Mouse (Mus musculus): ENCODE measurements around the gene H3f3b.

- TF ChIP-seq CTCF (IDR thresholded peaks at IDR 0.05; ENCODE audit: control insufficient read depth, insufficient read depth, insufficient read length) (peak; percentile 68), MYOG (IDR thresholded peaks at IDR 0.05; ENCODE audit: control insufficient read depth, extremely low read depth, insufficient read length) (no peak), CEBPB (IDR thresholded peaks at IDR 0.05; ENCODE audit: low read depth) (no peak), MAX (IDR thresholded peaks at IDR 0.05) (no peak), USF1 (IDR thresholded peaks at IDR 0.05; ENCODE audit: low read depth) (no peak), MYOD1 (IDR thresholded peaks at IDR 0.05; ENCODE audit: control insufficient read depth, insufficient read length, low read depth) (no peak)
Measured at GRCm38 (mm10) chr11:116023771-116024355, 3.9 kb downstream of the H3f3b start.
